Mouse (Mus musculus) liver, embryonic 14 days (tissue): ENCODE data around the gene Map4k3. TPM values are rescaled to one million over a fixed set of nuclear protein-coding genes. Genes with fewer than 3 reads are reported as not detected.

Experiments used
- polyA plus RNA-seq: library from polyadenylated mRNA; depleted of rRNA; stranded (reverse); fragments of >200 nt; gene quantifications from 2 replicates; pipeline ENCODE4 v1.2.3, GENCODE M21; 2012; rRNA removed

Map4k3 gene
- 4.6 and 4.8 TPM in 2 replicates for polyA plus RNA-seq

GRCm38 (mm10) chr17:80728062-80728858, at the start of gene Map4k3:
Gene Map4k3 (minus strand): TSS chr17:80728485.

DNA sequence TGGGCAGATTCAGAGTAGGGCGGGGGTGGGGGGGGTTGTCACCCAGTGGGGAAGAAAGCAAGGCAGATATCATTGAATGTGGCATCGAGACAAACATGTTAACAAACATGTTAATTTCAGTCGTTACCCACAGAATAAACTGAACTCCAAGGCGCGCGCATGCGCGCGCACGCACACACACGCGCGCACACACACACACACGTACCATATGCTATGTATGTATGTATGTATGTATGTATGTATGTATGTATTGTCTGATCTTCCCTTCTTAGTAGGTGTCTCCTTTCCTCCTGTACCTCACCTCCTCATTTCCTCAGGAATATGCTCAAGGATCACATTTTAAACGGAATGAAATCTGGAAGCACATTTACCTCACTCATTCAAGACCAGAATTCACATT, 150.6 kb downstream of the Map4k3 start, which contains the start of gene Cdkl4:
Cdkl4 (minus strand) TSS at position 175 of the 400 bp plus-strand sequence.

Other genes with a start within 250 kb of the Map4k3 start
- 1.5 and 2.0 TPM in 2 replicates for gene Sos1, start 248.0 kb downstream of the Map4k3 start, polyA plus RNA-seq
- gene Cdkl4, start 150.7 kb downstream of the Map4k3 start, polyA plus RNA-seq = 0.12 and 0.15 TPM in 2 replicates
- 0.08 and 0.12 TPM in 2 replicates for gene Tmem178, start 216.1 kb upstream of the Map4k3 start, polyA plus RNA-seq